Mouse (Mus musculus): ENCODE measurements around the gene Manf. TPM values are rescaled to one million over a fixed set of nuclear protein-coding genes. Genes with fewer than 3 reads are reported as not detected.

Gene Manf
- polyA plus RNA-seq, 1 experiment from 2014 or later = 290 TPM

GRCm38 (mm10) chr9:106881071-106881755, 10.6 kb downstream of the Manf start:
- peaks cover 40% of the 10 kb centered on the region for H3K4me1 ChIP-seq
- H3K9me3 ChIP-seq (replicated peaks) = no peaks in the 10 kb centered on the region
- no peaks in the 10 kb centered on the region for H3K27me3 ChIP-seq (ENCODE audit: low read depth, poor library complexity, severe bottlenecking)
- WGBS = 67% methylated on average over 4 of the region's 4 CpGs
- H3K4me3 ChIP-seq = no peak overlapping the region
- no peak overlapping the region for H3K27ac ChIP-seq
- DNase-seq (ENCODE audit: low spot score) = no peak
- peaks cover 93% of the 10 kb centered on the region for H3K36me3 ChIP-seq

- Histone ChIP-seq H3K4me3 (no peak overlapping the region), H3K4me1 (peaks cover 25% of the 10 kb centered on the region), H3K36me3 (peaks cover 97% of the 10 kb centered on the region), H3K27me3 (ENCODE audit: low read depth, poor library complexity, severe bottlenecking) (no peaks in the 10 kb centered on the region), H3K27ac (no peak overlapping the region), H3K9me3 (replicated peaks) (no peaks in the 10 kb centered on the region)
- 84% methylated on average over 4 of the region's 4 CpGs for WGBS
- no peak for DNase-seq (ENCODE audit: low spot score)
Observed at GRCm38 (mm10) chr9:106879471-106879870, 12.3 kb downstream of the Manf start.

- Histone ChIP-seq H3K36me3 (peaks cover 96% of the 10 kb centered on the region), H3K4me3 (no peak overlapping the region), H3K4me1 (0 out of 2 replicates have a peak, but pooled peaks cover 3% of the 10 kb centered on the region), H3K9me3 (replicated peaks) (no peaks in the 10 kb centered on the region), H3K27me3 (ENCODE audit: low read depth, poor library complexity, severe bottlenecking) (no peaks in the 10 kb centered on the region), H3K27ac (no peak overlapping the region)
- 84% methylated on average over 3 of the region's 3 CpGs for whole genome bisulfite sequencing
- DNase-seq (ENCODE audit: low spot score) = no peak
Observed at GRCm38 (mm10) chr9:106876666-106877065, 15.1 kb downstream of the Manf start.

- H3K36me3 ChIP-seq = peaks cover 92% of the 10 kb centered on the region
- H3K4me1 ChIP-seq = no peaks in the 10 kb centered on the region
- H3K9me3 ChIP-seq (replicated peaks) = no peaks in the 10 kb centered on the region
- H3K27me3 ChIP-seq (ENCODE audit: low read depth, poor library complexity, severe bottlenecking) = no peaks in the 10 kb centered on the region
- no peak overlapping the region for H3K27ac ChIP-seq
- DNase-seq (ENCODE audit: low spot score) = no peak
- H3K4me3 ChIP-seq = no peak overlapping the region
- WGBS = 88% methylated on average over 5 of the region's 5 CpGs
Observed at GRCm38 (mm10) chr9:106874216-106874615, 17.6 kb downstream of the Manf start.

- H3K4me1 ChIP-seq = no peaks in the 10 kb centered on the region
- H3K27me3 ChIP-seq (ENCODE audit: low read depth, poor library complexity, severe bottlenecking) = no peaks in the 10 kb centered on the region
- WGBS = 94% methylated on average over 11 of the region's 11 CpGs
- no peak overlapping the region for H3K27ac ChIP-seq
- DNase-seq (ENCODE audit: low spot score) = no peak
- no peak overlapping the region for H3K4me3 ChIP-seq
- peaks cover 98% of the 10 kb centered on the region for H3K36me3 ChIP-seq
- H3K9me3 ChIP-seq (replicated peaks) = no peaks in the 10 kb centered on the region
Observed at GRCm38 (mm10) chr9:106858036-106858435, 33.7 kb downstream of the Manf start.

- Histone ChIP-seq H3K9me3 (replicated peaks) (no peaks in the 10 kb centered on the region), H3K27me3 (ENCODE audit: low read depth, poor library complexity, severe bottlenecking) (no peaks in the 10 kb centered on the region), H3K36me3 (peaks cover 98% of the 10 kb centered on the region), H3K4me1 (no peaks in the 10 kb centered on the region), H3K27ac (no peak overlapping the region), H3K4me3 (no peak overlapping the region)
- DNase-seq (ENCODE audit: low spot score) = no peak
- WGBS = 87% methylated on average over 3 of the region's 3 CpGs
Observed at GRCm38 (mm10) chr9:106856664-106857063, 35.1 kb downstream of the Manf start.

GRCm38 (mm10) chr9:106842800-106843199, 49.0 kb downstream of the Manf start:
- Histone ChIP-seq H3K36me3 (peaks cover 93% of the 10 kb centered on the region), H3K27ac (no peak overlapping the region), H3K9me3 (replicated peaks) (no peaks in the 10 kb centered on the region), H3K27me3 (ENCODE audit: low read depth, poor library complexity, severe bottlenecking) (no peaks in the 10 kb centered on the region), H3K4me1 (no peaks in the 10 kb centered on the region), H3K4me3 (no peak overlapping the region)
- no peak for DNase-seq (ENCODE audit: low spot score)
- WGBS = 94% methylated on average over 6 of the region's 6 CpGs

- 93% methylated on average over 1 of the region's 1 CpGs for WGBS
- no peaks in the 10 kb centered on the region for H3K9me3 ChIP-seq (replicated peaks)
Observed at GRCm38 (mm10) chr9:106840569-106840968, 51.2 kb downstream of the Manf start.

GRCm38 (mm10) chr9:106822381-106823104, 69.2 kb downstream of the Manf start:
- Histone ChIP-seq H3K9me3 (replicated peaks) (no peaks in the 10 kb centered on the region), H3K36me3 (peaks cover 5% of the 10 kb centered on the region; the same call in 1 of the 2 replicates), H3K4me3 (peak overlapping the region; percentile 87), H3K4me1 (no peaks in the 10 kb centered on the region), H3K27me3 (ENCODE audit: low read depth, poor library complexity, severe bottlenecking) (no peaks in the 10 kb centered on the region), H3K27ac (peak overlapping the region; percentile 94)
- 4% methylated on average over 32 of the region's 32 CpGs for WGBS
- DNase-seq (ENCODE audit: low spot score) = peak; percentile 89

More at GRCm38 (mm10) chr9:106840569-106840968, 51.2 kb downstream of the Manf start:
- Histone ChIP-seq H3K4me1 (no peaks in the 10 kb centered on the region), H3K36me3 (peaks cover 99% of the 10 kb centered on the region), H3K4me3 (no peak overlapping the region), H3K27ac (no peak overlapping the region), H3K27me3 (ENCODE audit: low read depth, poor library complexity, severe bottlenecking) (no peaks in the 10 kb centered on the region)
- DNase-seq (ENCODE audit: low spot score) = no peak

- DNase-seq (ENCODE audit: low spot score) = peak; percentile 92
- Histone ChIP-seq H3K36me3 (peaks cover 5% of the 10 kb centered on the region; the same call in 1 of the 2 replicates), H3K4me1 (no peaks in the 10 kb centered on the region), H3K27ac (peak within 1 kb of the TSS; percentile 94), H3K9me3 (replicated peaks) (no peaks in the 10 kb centered on the region), H3K4me3 (peak within 1 kb of the TSS; percentile 87), H3K27me3 (ENCODE audit: low read depth, poor library complexity, severe bottlenecking) (no peaks in the 10 kb centered on the region)
- under 1% methylated on average over 59 of the region's 71 CpGs for WGBS
Observed at GRCm38 (mm10) chr9:106821618-106822380, 70.0 kb downstream of the Manf start, which contains the start of gene Dcaf1. TSS of gene Dcaf1 (plus strand) at chr9:106821874.

- peak overlapping the region; percentile 94 for H3K27ac ChIP-seq
- H3K36me3 ChIP-seq = peaks cover 5% of the 10 kb centered on the region; the same call in 1 of the 2 replicates
- H3K27me3 ChIP-seq (ENCODE audit: low read depth, poor library complexity, severe bottlenecking) = no peaks in the 10 kb centered on the region
- H3K4me1 ChIP-seq = no peaks in the 10 kb centered on the region
- H3K9me3 ChIP-seq (replicated peaks) = no peaks in the 10 kb centered on the region
- no peak for DNase-seq (ENCODE audit: low spot score)
- peak overlapping the region; percentile 87 for H3K4me3 ChIP-seq
- 59% methylated on average over 15 of the region's 15 CpGs for WGBS
Observed at GRCm38 (mm10) chr9:106821050-106821617, 70.6 kb downstream of the Manf start.

- no peak overlapping the region for H3K27ac ChIP-seq
- H3K9me3 ChIP-seq (replicated peaks) = no peaks in the 10 kb centered on the region
- 92% methylated on average over 1 of the region's 1 CpGs for WGBS
- no peaks in the 10 kb centered on the region for H3K27me3 ChIP-seq (ENCODE audit: low read depth, poor library complexity, severe bottlenecking)
- DNase-seq (ENCODE audit: low spot score) = no peak
- no peaks in the 10 kb centered on the region for H3K4me1 ChIP-seq
- H3K4me3 ChIP-seq = no peak overlapping the region
- H3K36me3 ChIP-seq = no peaks in the 10 kb centered on the region
Observed at GRCm38 (mm10) chr9:106819201-106819600, 72.6 kb downstream of the Manf start.

Measured in limb, embryonic 10.5 days (tissue).